Mouse (Mus musculus) MEL (cell line): ENCODE results near the gene Slc26a10. TPM values are rescaled to one million over a fixed set of nuclear protein-coding genes. Genes with fewer than 3 reads are reported as not detected.

Source experiments
- DNase-seq: peaks from one replicate; pipeline ENCODE4 v3.0.0; 2011; ENCODE audit warnings: low read depth, low spot score
- H3K27ac ChIP-seq: 2 replicates; pipeline ENCODE4 v1.5.1; 2012; ENCODE audit warnings: low read depth, mild to moderate bottlenecking, control low read depth, low read length, moderate library complexity; ENCODE audit not compliant: control insufficient read depth
- H3K27me3 ChIP-seq, 2 experiments: fragments of 150-350 bp in 1 of 2; sonication (generic) in 1 of 2; 2 replicates each; pipeline ENCODE4 v1.6.1; 2012; ENCODE audit warnings: low read length in 2 of 2, mild to moderate bottlenecking in 2 of 2, improper control_type of control experiment in 1 of 2, moderate library complexity in 1 of 2; ENCODE audit not compliant: insufficient read depth in 2 of 2, control insufficient read depth in 1 of 2
- H3K36me3 ChIP-seq, 2 experiments: 2 replicates each; pipeline ENCODE4 v1.6.1; 2012 to 2014; ENCODE audit warnings: low read length in 2 of 2, improper control_type of control experiment in 1 of 2, inconsistent platforms in 1 of 2, mild to moderate bottlenecking in 1 of 2; ENCODE audit not compliant: insufficient read depth in 2 of 2, control insufficient read depth in 1 of 2
- H3K4me1 ChIP-seq, 2 experiments: fragments of 150-350 bp in 1 of 2; sonication (generic) in 1 of 2; 2 replicates each; pipeline ENCODE4 v1.6.1; 2012; ENCODE audit warnings: low read length in 2 of 2, improper control_type of control experiment in 1 of 2, mild to moderate bottlenecking in 1 of 2; ENCODE audit not compliant: insufficient read depth in 2 of 2, control insufficient read depth in 1 of 2
- H3K4me3 ChIP-seq, 2 experiments: fragments of 150-350 bp in 1 of 2; sonication (generic) in 1 of 2; 2 replicates each; pipeline ENCODE4 v1.5.1; 2012; ENCODE audit warnings: low read depth in 2 of 2, low read length in 2 of 2, mild to moderate bottlenecking in 2 of 2, moderate library complexity in 2 of 2, control low read depth in 1 of 2, improper control_type of control experiment in 1 of 2; ENCODE audit not compliant: control insufficient read depth in 1 of 2, insufficient read depth in 1 of 2
- H3K79me2 ChIP-seq: 2 replicates; pipeline ENCODE4 v1.6.1; 2012; ENCODE audit warnings: mild to moderate bottlenecking, low read length, moderate library complexity; ENCODE audit not compliant: control insufficient read depth, poor library complexity, insufficient read depth
- H3K9ac ChIP-seq: 2 replicates; pipeline ENCODE4 v1.6.1; 2012; ENCODE audit warnings: low read depth, mild to moderate bottlenecking, control low read depth, low read length, moderate library complexity; ENCODE audit not compliant: control insufficient read depth, poor library complexity, severe bottlenecking
- H3K9me3 ChIP-seq: fragments of 150-350 bp; sonication (generic); replicated peaks from 2 replicates; pipeline ENCODE4 v1.6.1; 2012; ENCODE audit warnings: mild to moderate bottlenecking, low read length, improper control_type of control experiment, moderate library complexity; ENCODE audit not compliant: insufficient read depth
- EP300 ChIP-seq, 2 experiments: IDR thresholded peaks; 2 replicates each; pipeline ENCODE4 v1.6.1; 2011; ENCODE audit warnings: improper control_type of control experiment in 2 of 2, low read length in 2 of 2, low read depth in 1 of 2, mild to moderate bottlenecking in 1 of 2
- ETS1 ChIP-seq: IDR thresholded peaks from 2 replicates; pipeline ENCODE4 v1.6.1; 2012; ENCODE audit warnings: low read depth, mild to moderate bottlenecking, inconsistent platforms, low read length, improper control_type of control experiment, moderate library complexity
- GABPA ChIP-seq: IDR thresholded peaks from 2 replicates; pipeline ENCODE4 v1.6.1; 2012; ENCODE audit warnings: low read depth, mild to moderate bottlenecking, inconsistent platforms, low read length, improper control_type of control experiment, moderate library complexity
- HCFC1 ChIP-seq: IDR thresholded peaks from 2 replicates; pipeline ENCODE4 v1.6.1; 2012; ENCODE audit warnings: low read depth, mild to moderate bottlenecking, inconsistent platforms, low read length, improper control_type of control experiment, moderate library complexity
- JUND ChIP-seq: IDR thresholded peaks from 2 replicates; pipeline ENCODE4 v1.6.1; 2011; ENCODE audit warnings: low read depth, mild to moderate bottlenecking, improper control_type of control experiment, low read length
- KAT2A ChIP-seq: conservative IDR thresholded peaks from 2 replicates; pipeline ENCODE4 v1.6.1; 2012; ENCODE audit warnings: low read depth, low read length, improper control_type of control experiment, inconsistent platforms
- MAFK ChIP-seq: IDR thresholded peaks from 2 replicates; pipeline ENCODE4 v1.6.1; 2011; ENCODE audit warnings: low read depth, mild to moderate bottlenecking, low read length, improper control_type of control experiment, borderline replicate concordance
- NELFE ChIP-seq: IDR thresholded peaks from 2 replicates; pipeline ENCODE4 v1.6.1; 2011; ENCODE audit warnings: low read depth, low read length, improper control_type of control experiment
- POLR2A ChIP-seq, 2 experiments: IDR thresholded peaks; 2 replicates each; pipeline ENCODE4 v1.6.1; 2011 to 2012; ENCODE audit warnings: low read length in 2 of 2, mild to moderate bottlenecking in 2 of 2, control low read depth in 1 of 2, improper control_type of control experiment in 1 of 2, low read depth in 1 of 2, moderate library complexity in 1 of 2; ENCODE audit not compliant: control insufficient read depth in 1 of 2, insufficient read depth in 1 of 2, poor library complexity in 1 of 2
- POLR2AphosphoS2 ChIP-seq: IDR thresholded peaks from 2 replicates; pipeline ENCODE4 v1.6.1; 2011; ENCODE audit warnings: low read length, improper control_type of control experiment
- RAD21 ChIP-seq: IDR thresholded peaks from 2 replicates; pipeline ENCODE4 v1.6.1; 2011; ENCODE audit warnings: mild to moderate bottlenecking, low read depth, low read length, improper control_type of control experiment
- RCOR1 ChIP-seq: IDR thresholded peaks from 2 replicates; pipeline ENCODE4 v1.6.1; 2012; ENCODE audit warnings: low read depth, mild to moderate bottlenecking, inconsistent platforms, low read length, improper control_type of control experiment
- SIN3A ChIP-seq: IDR thresholded peaks from 2 replicates; pipeline ENCODE4 v1.6.1; 2012; ENCODE audit warnings: low read length, improper control_type of control experiment, inconsistent platforms
- USF2 ChIP-seq, 2 experiments: IDR thresholded peaks; 2 replicates each; pipeline ENCODE4 v1.6.1; 2011 to 2012; ENCODE audit warnings: improper control_type of control experiment in 2 of 2, low read length in 2 of 2, borderline replicate concordance in 1 of 2, inconsistent platforms in 1 of 2, low read depth in 1 of 2, mild to moderate bottlenecking in 1 of 2; ENCODE audit not compliant: insufficient read depth in 1 of 2
- ZC3H11A ChIP-seq: IDR thresholded peaks from 2 replicates; pipeline ENCODE4 v1.6.1; 2012; ENCODE audit warnings: low read depth, mild to moderate bottlenecking, inconsistent platforms, low read length, improper control_type of control experiment
- ZKSCAN1 ChIP-seq: IDR thresholded peaks from 2 replicates; pipeline ENCODE4 v1.6.1; 2012; ENCODE audit warnings: low read depth, mild to moderate bottlenecking, inconsistent platforms, low read length, improper control_type of control experiment, moderate library complexity
- polyA plus RNA-seq, 2 experiments: library from polyadenylated mRNA; stranded (reverse) in 1 of 2; unstranded in 1 of 2; fragments of >175 nt in 1 of 2; fragments of >200 nt in 1 of 2; gene quantifications; 2 replicates each; pipeline versions ENCODE4 v1.2.1 to v1.2.4; 2012; ENCODE audit warnings: low replicate concordance in 2 of 2, low read depth in 1 of 2; ENCODE audit not compliant: insufficient read length in 2 of 2, insufficient read depth in 1 of 2, missing spikeins in 1 of 2
- total RNA-seq: library from RNA; depleted of rRNA; stranded (reverse); fragments of 300-350 nt; gene quantifications from 2 replicates; pipeline ENCODE4 v1.2.3, GENCODE M21; 2012

Gene Slc26a10
- total and polyA plus RNA-seq, 3 experiments = 1.1 to 1.3 TPM; not detected in 1

DNA sequence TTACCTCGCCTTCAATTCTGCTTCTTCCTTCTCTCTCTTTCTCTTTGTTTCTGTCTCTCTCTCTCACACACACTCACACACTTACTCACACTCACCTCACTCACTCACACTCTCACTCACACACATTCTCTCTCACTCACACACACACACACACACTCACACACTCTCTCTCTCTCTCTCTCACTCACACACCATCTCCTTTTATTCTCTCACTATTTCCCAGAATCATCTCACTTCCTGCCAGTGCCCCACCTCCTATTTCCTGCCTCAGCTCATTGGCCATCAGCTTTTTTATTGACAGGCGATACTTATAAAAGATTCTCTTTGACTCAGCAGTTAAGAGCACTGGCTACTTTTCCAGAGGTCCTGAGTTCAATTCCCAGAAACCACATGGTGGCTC is 37.9 kb upstream of the Slc26a10 start:
- Histone ChIP-seq H3K4me3 (no peak overlapping the region), H3K36me3 (no peaks in the 10 kb centered on the region; a peak in 1 of 4 replicates), H3K9me3 (no peaks in the 10 kb centered on the region), H3K27me3 (no peaks in the 10 kb centered on the region), H3K27ac (no peak overlapping the region), H3K4me1 (0 out of 4 replicates have a peak, but pooled peaks cover 0 to 6% of the 10 kb centered on the region in 2 experiments), H3K9ac (no peak overlapping the region), H3K79me2 (no peaks in the 10 kb centered on the region)
- TF ChIP-seq RAD21 (no peak), NELFE (no peak), JUND (no peak)
- no peak for DNase-seq

- Histone ChIP-seq H3K27me3 (no peaks in the 10 kb centered on the region), H3K36me3 (no peaks in the 10 kb centered on the region; a peak in 1 of 4 replicates), H3K27ac (no peak overlapping the region), H3K9me3 (no peaks in the 10 kb centered on the region), H3K4me1 (0 out of 4 replicates have a peak, but pooled peaks cover 0 to 6% of the 10 kb centered on the region in 2 experiments), H3K79me2 (no peaks in the 10 kb centered on the region), H3K9ac (no peak overlapping the region), H3K4me3 (no peak overlapping the region)
- no peak for DNase-seq
- TF ChIP-seq ZKSCAN1 (no peak), RCOR1 (no peak), USF2 (IDR thresholded peaks at IDR 0.05; ENCODE audit: borderline replicate concordance in 1 of 2, insufficient read depth in 1 of 2, low read depth in 1 of 2, low read length in 2 of 2) (no peak), POLR2A (IDR thresholded peaks at IDR 0.05; ENCODE audit: control insufficient read depth in 1 of 2, insufficient read depth in 1 of 2, low read depth in 1 of 2, low read length in 2 of 2, poor library complexity in 1 of 2) (no peak), ZC3H11A (no peak), EP300 (IDR thresholded peaks at IDR 0.05; ENCODE audit: low read depth in 1 of 2, low read length in 2 of 2) (no peak), GABPA (no peak), SIN3A (no peak)
Measured at GRCm38 (mm10) chr10:127217177-127217576, 36.7 kb upstream of the Slc26a10 start.

DNA sequence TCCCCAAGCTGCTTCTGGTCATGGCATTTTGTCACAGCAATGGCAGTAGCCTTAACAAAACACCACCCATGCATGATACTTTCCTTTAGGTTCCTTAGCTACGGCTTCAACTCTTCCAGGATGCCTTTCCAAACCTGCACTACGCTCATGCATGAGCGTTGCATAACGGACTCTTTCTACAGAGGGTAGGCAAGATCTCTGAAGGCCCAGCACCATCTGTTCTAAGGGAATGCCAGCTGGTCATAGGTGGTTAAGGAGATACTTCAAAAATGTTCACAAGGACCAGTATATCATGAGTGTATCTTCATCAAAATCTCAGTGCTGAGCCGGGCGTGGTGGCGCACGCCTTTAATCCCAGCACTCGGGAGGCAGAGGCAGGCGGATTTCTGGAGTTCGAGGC is 36.0 kb upstream of the Slc26a10 start:
- peaks cover 0 to 2% of the 10 kb centered on the region in 2 experiments; a peak in 1 of 4 replicates for H3K36me3 ChIP-seq
- no peak for DNase-seq
- no peak for TF ChIP-seq ETS1
- TF ChIP-seq EP300 (IDR thresholded peaks at IDR 0.05; ENCODE audit: low read depth in 1 of 2, low read length in 2 of 2) = no peak
- no peak for TF ChIP-seq HCFC1
- no peak for TF ChIP-seq MAFK
- TF ChIP-seq KAT2A = no peak
- no peak for TF ChIP-seq POLR2AphosphoS2
- H3K79me2 ChIP-seq = peaks cover 1% of the 10 kb centered on the region; the same call in 1 of the 2 replicates
- H3K27ac ChIP-seq = no peak overlapping the region
- H3K4me3 ChIP-seq = no peak overlapping the region
- H3K4me1 ChIP-seq = peaks cover 0 to 9% of the 10 kb centered on the region in 2 experiments; a peak in 1 of 4 replicates
- H3K27me3 ChIP-seq = no peaks in the 10 kb centered on the region
- H3K9me3 ChIP-seq = no peaks in the 10 kb centered on the region
- no peak overlapping the region for H3K9ac ChIP-seq
